Mouse (Mus musculus) small intestine, adult 2 months (tissue): ENCODE results near the gene Igsf3. TPM values are rescaled to one million over a fixed set of nuclear protein-coding genes. Genes with fewer than 3 reads are reported as not detected.

ENCODE experiments used
- H3K27ac ChIP-seq: fragments of 200-500 bp; 2 replicates; pipeline ENCODE4 v1.5.1; 2012; ENCODE audit warnings: low read depth, low read length, control low read depth, inconsistent platforms; ENCODE audit not compliant: insufficient read depth
- H3K27me3 ChIP-seq: fragments of 200-500 bp; 2 replicates; pipeline ENCODE4 v1.6.1; 2012; ENCODE audit warnings: mild to moderate bottlenecking, moderate library complexity, low read length, inconsistent platforms; ENCODE audit not compliant: control insufficient read depth, insufficient read depth
- H3K36me3 ChIP-seq: fragments of 200-500 bp; 2 replicates; pipeline ENCODE4 v1.6.1; 2012; ENCODE audit warnings: mild to moderate bottlenecking, low read length, control low read depth, inconsistent platforms; ENCODE audit not compliant: control insufficient read depth, insufficient read depth
- H3K4me1 ChIP-seq: fragments of 200-500 bp; 2 replicates; pipeline ENCODE4 v1.6.1; 2012; ENCODE audit warnings: low read length, inconsistent platforms, mixed read lengths; ENCODE audit not compliant: control insufficient read depth, insufficient read depth, insufficient read length
- H3K4me3 ChIP-seq: fragments of 200-500 bp; 2 replicates; pipeline ENCODE4 v1.5.1; 2012; ENCODE audit warnings: low read depth, mild to moderate bottlenecking, control low read depth, inconsistent platforms, low read length, moderate library complexity
- CTCF ChIP-seq: fragments of 200-500 bp; IDR thresholded peaks from 2 replicates; pipeline ENCODE4 v1.5.1; 2012; ENCODE audit warnings: low read depth, mild to moderate bottlenecking, control low read depth, inconsistent platforms, low read length, moderate library complexity, mixed read lengths; ENCODE audit not compliant: insufficient replicate concordance, insufficient read length; ENCODE audit errors: extremely low read depth
- POLR2A ChIP-seq: fragments of 200-500 bp; IDR thresholded peaks from 2 replicates; pipeline ENCODE4 v1.6.1; 2012; ENCODE audit warnings: low read depth, mild to moderate bottlenecking, control low read depth, inconsistent platforms, low read length, moderate library complexity
- WGBS: fragments of 180-500 bp; shearing (Covaris S2); methylation state at CpG from one replicate; pipeline ENCODE4 v1.1.7; 2018; 5-methylcytosine and 5-hydroxymethylcytosine counted together
- polyA plus RNA-seq: library from polyadenylated mRNA; depleted of rRNA; stranded (reverse); fragments of >200 nt; gene quantifications from 2 replicates; pipeline ENCODE4 v1.2.3, GENCODE M21; 2012

The Igsf3 gene
- polyA plus RNA-seq, 1 experiment: 17.0 TPM

GRCm38 (mm10) chr3:101348501-101349161 lies 28.3 kb upstream of the Igsf3 start:
- Histone ChIP-seq H3K36me3 (no peaks in the 10 kb centered on the region), H3K4me1 (no peaks in the 10 kb centered on the region), H3K4me3 (no peak overlapping the region), H3K27me3 (no peaks in the 10 kb centered on the region), H3K27ac (no peak overlapping the region)
- TF ChIP-seq POLR2A (no peak), CTCF (no peak)
- 47% methylated on average over 9 of the region's 9 CpGs for WGBS

GRCm38 (mm10) chr3:101349542-101350307 lies 27.2 kb upstream of the Igsf3 start:
- WGBS: 59% methylated on average over 6 of the region's 6 CpGs
- no peaks in the 10 kb centered on the region for H3K27me3 ChIP-seq
- no peak overlapping the region for H3K27ac ChIP-seq
- H3K4me3 ChIP-seq: no peak overlapping the region
- TF ChIP-seq POLR2A (no peak), CTCF (no peak)
- no peaks in the 10 kb centered on the region for H3K36me3 ChIP-seq
- H3K4me1 ChIP-seq: no peaks in the 10 kb centered on the region

GRCm38 (mm10) chr3:101350406-101350805 lies 26.5 kb upstream of the Igsf3 start:
- Histone ChIP-seq H3K4me3 (no peak overlapping the region), H3K36me3 (no peaks in the 10 kb centered on the region), H3K4me1 (no peaks in the 10 kb centered on the region), H3K27ac (no peak overlapping the region), H3K27me3 (no peaks in the 10 kb centered on the region)
- TF ChIP-seq CTCF: no peak
- no peak for TF ChIP-seq POLR2A
- WGBS: 67% methylated on average over 4 of the region's 4 CpGs

- no peak overlapping the region for H3K4me3 ChIP-seq
- peaks cover 3% of the 10 kb centered on the region; the same call in 1 of the 2 replicates for H3K27me3 ChIP-seq
- no peaks in the 10 kb centered on the region for H3K36me3 ChIP-seq
- H3K4me1 ChIP-seq: no peaks in the 10 kb centered on the region
- H3K27ac ChIP-seq: no peak overlapping the region
- TF ChIP-seq POLR2A (no peak), CTCF (no peak)
Measured at GRCm38 (mm10) chr3:101354490-101354889, 22.4 kb upstream of the Igsf3 start.

GRCm38 (mm10) chr3:101355702-101356101 lies 21.2 kb upstream of the Igsf3 start:
- Histone ChIP-seq H3K4me1 (no peaks in the 10 kb centered on the region), H3K27me3 (peaks cover 3% of the 10 kb centered on the region; the same call in 1 of the 2 replicates), H3K4me3 (no peak overlapping the region), H3K36me3 (no peaks in the 10 kb centered on the region), H3K27ac (no peak overlapping the region)
- 58% methylated on average over 5 of the region's 5 CpGs for WGBS
- TF ChIP-seq POLR2A: no peak
- TF ChIP-seq CTCF: no peak

- Histone ChIP-seq H3K4me1 (no peaks in the 10 kb centered on the region), H3K4me3 (no peak overlapping the region), H3K36me3 (no peaks in the 10 kb centered on the region), H3K27me3 (peaks cover 3% of the 10 kb centered on the region; the same call in 1 of the 2 replicates), H3K27ac (no peak overlapping the region)
- 71% methylated on average over 8 of the region's 8 CpGs for WGBS
- no peak for TF ChIP-seq POLR2A
- TF ChIP-seq CTCF: no peak
Measured at GRCm38 (mm10) chr3:101356583-101357553, 20.0 kb upstream of the Igsf3 start.
